Mouse (Mus musculus): ENCODE measurements at regions not wholly inside any gene's neighbourhood (a gene's known extent, or its start where the extent isn't known, plus 50 kb on each side); places are given as distances from the start of the nearest gene placed in this dataset.

- no peak for DNase-seq
These were observed 580.2 kb downstream of the Zfp706 start for GRCm38 (mm10) chr15:36427334-36427733.

GRCm38 (mm10) chr15:36425902-36426301 is 581.7 kb downstream of the Zfp706 start:
- DNase-seq, result no peak

GRCm38 (mm10) chr15:36424047-36424446 is 583.5 kb downstream of the Zfp706 start:
- DNase-seq, result no peak

GRCm38 (mm10) chr15:36422781-36423180 is 584.8 kb downstream of the Zfp706 start:
- DNase-seq, result peak in 1 of 2 experiments; percentile 13

- peak in 1 of 2 experiments; percentile 12 for DNase-seq
These were observed 587.6 kb downstream of the Zfp706 start for GRCm38 (mm10) chr15:36419943-36420480.

- no peak for DNase-seq
These were observed 590.1 kb downstream of the Zfp706 start for GRCm38 (mm10) chr15:36417426-36417825.

- no peak for DNase-seq
These were observed 591.9 kb downstream of the Zfp706 start for GRCm38 (mm10) chr15:36415552-36416249.

GRCm38 (mm10) chr15:36412016-36412415 is 595.6 kb downstream of the Zfp706 start:
- no peak for DNase-seq

- no peak for DNase-seq
These were observed 602.1 kb downstream of the Zfp706 start for GRCm38 (mm10) chr15:36405446-36405845.

GRCm38 (mm10) chr15:36403336-36404119 is 604.0 kb downstream of the Zfp706 start:
- DNase-seq, result peak; percentile 15 to 18

- no peak for DNase-seq
These were observed 605.5 kb downstream of the Zfp706 start for GRCm38 (mm10) chr15:36402051-36402450.

- no peak for DNase-seq
These were observed 607.2 kb downstream of the Zfp706 start for GRCm38 (mm10) chr15:36400311-36400840.

- peak; percentile 42 to 64 for DNase-seq
These were observed 608.1 kb downstream of the Zfp706 start for GRCm38 (mm10) chr15:36399355-36400012.

- no peak for DNase-seq
These were observed 609.2 kb downstream of the Zfp706 start for GRCm38 (mm10) chr15:36398099-36398982.

GRCm38 (mm10) chr15:36396791-36397190 is 610.8 kb downstream of the Zfp706 start:
- no peak for DNase-seq

GRCm38 (mm10) chr15:36396245-36396644 is 611.3 kb downstream of the Zfp706 start:
- no peak for DNase-seq

GRCm38 (mm10) chr15:36395672-36396050 is 611.9 kb downstream of the Zfp706 start:
- no peak for DNase-seq

- DNase-seq, result no peak
These were observed 612.5 kb downstream of the Zfp706 start for GRCm38 (mm10) chr15:36394914-36395671.

- no peak for DNase-seq
These were observed 617.8 kb downstream of the Zfp706 start for GRCm38 (mm10) chr15:36389775-36390174.

GRCm38 (mm10) chr15:36381228-36381671 is 626.3 kb downstream of the Zfp706 start:
- DNase-seq, result no peak
